Mouse (Mus musculus) brain, embryonic 14.5 days (tissue): Measurements from ENCODE around the gene Mfsd6l.

ENCODE experiments used
- CTCF ChIP-seq: fragments of 200-500 bp; IDR thresholded peaks from 2 replicates; pipeline ENCODE4 v1.5.1; 2012; ENCODE audit warnings: inconsistent platforms, mild to moderate bottlenecking, moderate library complexity, borderline replicate concordance; ENCODE audit not compliant: insufficient read depth, insufficient read length; ENCODE audit errors: extremely low read depth
- POLR2A ChIP-seq: fragments of 200-500 bp; IDR thresholded peaks from 2 replicates; pipeline ENCODE4 v1.6.1; 2012; ENCODE audit warnings: mild to moderate bottlenecking, inconsistent platforms, borderline replicate concordance; ENCODE audit not compliant: poor library complexity, insufficient read depth, insufficient read length, severe bottlenecking; ENCODE audit errors: extremely low read depth

DNA sequence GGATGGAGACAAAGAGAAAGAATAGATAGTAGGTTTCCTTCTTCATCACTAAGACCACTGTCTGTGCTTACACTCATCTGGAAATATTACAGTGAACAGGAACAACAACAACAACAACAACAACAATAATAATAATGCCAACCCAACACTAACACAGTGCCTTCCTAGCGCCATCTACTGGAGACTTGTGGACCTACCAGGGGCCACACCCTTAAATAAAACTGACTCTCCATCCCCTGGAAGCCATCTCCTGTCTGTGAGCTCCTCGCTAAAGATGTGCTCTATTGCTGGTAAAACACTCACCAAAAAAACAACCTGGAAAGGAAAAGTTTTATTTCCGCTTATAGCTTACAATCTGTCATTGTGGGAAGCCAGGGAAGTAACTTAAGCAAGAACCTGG is 6.4 kb upstream of the Mfsd6l start:
- peak; percentile 23; the same call in 1 of the 2 replicates for TF ChIP-seq CTCF
- no peak for TF ChIP-seq POLR2A
